Mouse (Mus musculus) lung, embryonic 15.5 days (tissue): ENCODE results near the gene 2610028H24Rik. TPM values are rescaled to one million over a fixed set of nuclear protein-coding genes. Genes with fewer than 3 reads are reported as not detected.

Experiments
- ATAC-seq: fragments of 200-750 bp; cut with Nextera tagmentation; 2 replicates; pipeline ENCODE4 v1.8.0; 2017; ENCODE audit warnings: moderate number of reproducible peaks, borderline replicate concordance; ENCODE audit not compliant: low FRiP score, low TSS enrichment; ENCODE audit errors: extremely low read depth
- H3K27ac ChIP-seq: fragments of 300-500 bp; sonication (generic); 2 replicates; pipeline ENCODE4 v1.5.1; 2015; ENCODE audit warnings: moderate library complexity, mild to moderate bottlenecking, inconsistent platforms
- H3K27me3 ChIP-seq: fragments of 300-500 bp; sonication (generic); 2 replicates; pipeline ENCODE4 v1.6.1; 2015; ENCODE audit warnings: inconsistent platforms
- H3K36me3 ChIP-seq: fragments of 300-500 bp; sonication (generic); 2 replicates; pipeline ENCODE4 v1.6.1; 2015; ENCODE audit warnings: inconsistent platforms
- H3K4me1 ChIP-seq: fragments of 300-500 bp; sonication (generic); 2 replicates; pipeline ENCODE4 v1.6.1; 2015; ENCODE audit warnings: inconsistent platforms
- H3K4me2 ChIP-seq: fragments of 300-500 bp; sonication (generic); 2 replicates; pipeline ENCODE4 v1.6.1; 2015; ENCODE audit warnings: inconsistent platforms, mild to moderate bottlenecking, moderate library complexity
- H3K4me3 ChIP-seq: fragments of 300-500 bp; sonication (generic); 2 replicates; pipeline ENCODE4 v1.5.1; 2015; ENCODE audit warnings: mild to moderate bottlenecking, inconsistent platforms
- H3K9ac ChIP-seq: fragments of 300-500 bp; sonication (generic); 2 replicates; pipeline ENCODE4 v1.6.1; 2015; ENCODE audit warnings: inconsistent platforms
- H3K9me3 ChIP-seq: fragments of 300-500 bp; sonication (generic); 2 replicates; pipeline ENCODE4 v1.6.1; 2016; ENCODE audit warnings: inconsistent platforms
- WGBS: fragments of 180-500 bp; shearing (Covaris S2); methylation state at CpG from one replicate; pipeline ENCODE4 v1.1.7; 2015; 5-methylcytosine and 5-hydroxymethylcytosine counted together
- polyA plus RNA-seq: library from polyadenylated mRNA; unstranded; fragments of >200 nt; fragmentation: Nextera tagmentation; extraction: Ambion mirVana; gene quantifications from 2 replicates; pipeline ENCODE4 v1.2.1, GENCODE M21; 2015

Gene 2610028H24Rik
- 1.3 TPM in 2 replicates for polyA plus RNA-seq

- ATAC-seq, result no peak
- peak within 1 kb of the TSS; percentile 60 for H3K27ac ChIP-seq
- 55% methylated on average over 5 of the region's 5 CpGs for WGBS
Measured at GRCm38 (mm10) chr10:76448851-76449250, at the start of gene 2610028H24Rik. Gene 2610028H24Rik, plus strand, starts transcription at chr10:76449081.

GRCm38 (mm10) chr10:76408520-76408919 lies 40.4 kb upstream of the 2610028H24Rik start:
- Histone ChIP-seq H3K27me3 (no peaks in the 10 kb centered on the region), H3K4me1 (no peaks in the 10 kb centered on the region), H3K36me3 (peaks cover 83% of the 10 kb centered on the region), H3K4me2 (no peak overlapping the region), H3K4me3 (no peak overlapping the region), H3K27ac (no peak overlapping the region), H3K9me3 (no peaks in the 10 kb centered on the region), H3K9ac (no peak overlapping the region)
- WGBS, result 95% methylated on average over 10 of the region's 10 CpGs
- ATAC-seq, result no peak

More at GRCm38 (mm10) chr10:76448851-76449250, at the start of gene 2610028H24Rik:
- Histone ChIP-seq H3K36me3 (no peaks in the 10 kb centered on the region), H3K27me3 (no peaks in the 10 kb centered on the region), H3K4me2 (no peak within 1 kb of the TSS), H3K4me3 (no peak within 1 kb of the TSS), H3K9me3 (no peaks in the 10 kb centered on the region), H3K4me1 (peaks cover 10% of the 10 kb centered on the region), H3K9ac (no peak within 1 kb of the TSS)

- no peak overlapping the region for H3K4me2 ChIP-seq
- no peaks in the 10 kb centered on the region for H3K9me3 ChIP-seq
- 95% methylated on average over 12 of the region's 12 CpGs for WGBS
- no peaks in the 10 kb centered on the region for H3K4me1 ChIP-seq
- H3K27ac ChIP-seq, result no peak overlapping the region
- no peak overlapping the region for H3K9ac ChIP-seq
- H3K36me3 ChIP-seq, result peaks cover 78% of the 10 kb centered on the region
- no peaks in the 10 kb centered on the region for H3K27me3 ChIP-seq
- no peak for ATAC-seq
- H3K4me3 ChIP-seq, result no peak overlapping the region
Measured at GRCm38 (mm10) chr10:76416811-76417210, 32.1 kb upstream of the 2610028H24Rik start.

- Histone ChIP-seq H3K27ac (no peak overlapping the region), H3K4me2 (no peak overlapping the region), H3K4me1 (no peaks in the 10 kb centered on the region), H3K36me3 (peaks cover 96% of the 10 kb centered on the region), H3K4me3 (no peak overlapping the region), H3K9ac (no peak overlapping the region), H3K9me3 (no peaks in the 10 kb centered on the region), H3K27me3 (no peaks in the 10 kb centered on the region)
- no peak for ATAC-seq
- 93% methylated on average over 7 of the region's 7 CpGs for WGBS
Measured at GRCm38 (mm10) chr10:76425674-76426073, 23.2 kb upstream of the 2610028H24Rik start.

GRCm38 (mm10) chr10:76433925-76434324 lies 15.0 kb upstream of the 2610028H24Rik start:
- no peaks in the 10 kb centered on the region for H3K4me1 ChIP-seq
- H3K4me2 ChIP-seq, result no peak overlapping the region
- H3K4me3 ChIP-seq, result no peak overlapping the region
- no peaks in the 10 kb centered on the region for H3K9me3 ChIP-seq
- H3K36me3 ChIP-seq, result peaks cover 99% of the 10 kb centered on the region
- H3K27ac ChIP-seq, result no peak overlapping the region
- no peak overlapping the region for H3K9ac ChIP-seq
- 84% methylated on average over 11 of the region's 11 CpGs for WGBS
- H3K27me3 ChIP-seq, result no peaks in the 10 kb centered on the region
- no peak for ATAC-seq

GRCm38 (mm10) chr10:76439107-76439890 lies 9.6 kb upstream of the 2610028H24Rik start:
- H3K36me3 ChIP-seq, result peaks cover 56% of the 10 kb centered on the region
- no peak for ATAC-seq
- H3K27ac ChIP-seq, result peak overlapping the region; percentile 41; the same call in 1 of the 2 replicates
- H3K9me3 ChIP-seq, result no peaks in the 10 kb centered on the region
- no peaks in the 10 kb centered on the region for H3K27me3 ChIP-seq
- no peak overlapping the region for H3K4me2 ChIP-seq
- 76% methylated on average over 9 of the region's 9 CpGs for WGBS
- no peak overlapping the region for H3K9ac ChIP-seq
- no peak overlapping the region for H3K4me3 ChIP-seq
- H3K4me1 ChIP-seq, result peaks cover 17% of the 10 kb centered on the region

- peak within 1 kb of the TSS; percentile 41; the same call in 1 of the 2 replicates for H3K27ac ChIP-seq
- no peak for ATAC-seq
- no peaks in the 10 kb centered on the region for H3K9me3 ChIP-seq
- peak within 1 kb of the TSS; percentile 91; the same call in 1 of the 2 replicates for H3K4me3 ChIP-seq
- H3K36me3 ChIP-seq, result peaks cover 46% of the 10 kb centered on the region
- peaks cover 17% of the 10 kb centered on the region for H3K4me1 ChIP-seq
- H3K4me2 ChIP-seq, result peak within 1 kb of the TSS; percentile 78
- H3K27me3 ChIP-seq, result no peaks in the 10 kb centered on the region
- 0 out of 2 replicates have a peak within 1 kb of the TSS, but pooled peaks have one; percentile 85 for H3K9ac ChIP-seq
- 93% methylated on average over 17 of the region's 17 CpGs for WGBS
Measured at GRCm38 (mm10) chr10:76440281-76440680, 8.6 kb upstream of the 2610028H24Rik start, which contains the start of gene AC141477.1. Gene AC141477.1, minus strand, starts transcription at chr10:76440444.

- WGBS, result under 1% methylated on average over 78 of the region's 78 CpGs
- Histone ChIP-seq H3K27ac (peak within 1 kb of the TSS; percentile 98), H3K9me3 (no peaks in the 10 kb centered on the region), H3K27me3 (no peaks in the 10 kb centered on the region), H3K36me3 (peaks cover 25% of the 10 kb centered on the region), H3K4me1 (peaks cover 21% of the 10 kb centered on the region), H3K4me2 (peak within 1 kb of the TSS; percentile 78), H3K9ac (peak within 1 kb of the TSS; percentile 85), H3K4me3 (peak within 1 kb of the TSS; percentile 91)
- peak; percentile 99 for ATAC-seq
Measured at GRCm38 (mm10) chr10:76442178-76443088, 6.4 kb upstream of the 2610028H24Rik start, which contains the start of gene Pcnt. Gene Pcnt, minus strand, starts transcription at chr10:76442786.

- H3K4me1 ChIP-seq, result peaks cover 25% of the 10 kb centered on the region
- H3K27ac ChIP-seq, result peak overlapping the region; percentile 48; the same call in 1 of the 2 replicates
- no peak overlapping the region for H3K4me2 ChIP-seq
- H3K4me3 ChIP-seq, result no peak overlapping the region
- no peaks in the 10 kb centered on the region for H3K9me3 ChIP-seq
- WGBS, result 58% methylated on average over 4 of the region's 4 CpGs
- H3K27me3 ChIP-seq, result no peaks in the 10 kb centered on the region
- no peak overlapping the region for H3K9ac ChIP-seq
- no peaks in the 10 kb centered on the region for H3K36me3 ChIP-seq
- ATAC-seq, result no peak
Measured at GRCm38 (mm10) chr10:76445996-76446681, 2.7 kb upstream of the 2610028H24Rik start.

- WGBS, result 64% methylated on average over 15 of the region's 15 CpGs
- Histone ChIP-seq H3K27me3 (no peaks in the 10 kb centered on the region), H3K27ac (peak overlapping the region; percentile 60), H3K36me3 (no peaks in the 10 kb centered on the region), H3K4me1 (peaks cover 19% of the 10 kb centered on the region), H3K4me3 (no peak overlapping the region), H3K9me3 (no peaks in the 10 kb centered on the region), H3K4me2 (no peak overlapping the region), H3K9ac (no peak overlapping the region)
- no peak for ATAC-seq
Measured at GRCm38 (mm10) chr10:76447406-76448229, 1.3 kb upstream of the 2610028H24Rik start.
